Mouse (Mus musculus): ENCODE results near the gene Arid5b. TPM values are rescaled to one million over a fixed set of nuclear protein-coding genes. Genes with fewer than 3 reads are reported as not detected.

Arid5b gene
- polyA plus RNA-seq, 1 experiment from 2014 or later: 15.3 TPM

- H3K4me3 ChIP-seq (ENCODE audit: low read depth, low read length): no peak overlapping the region
- no peak for DNase-seq (ENCODE audit: low spot score)
- no peak overlapping the region for H3K9ac ChIP-seq (ENCODE audit: low read depth, low read length)
- ATAC-seq (replicated peaks; ENCODE audit: low FRiP score): no peak
- H3K27ac ChIP-seq (ENCODE audit: low read depth, low read length): no peak overlapping the region
- no peaks in the 10 kb centered on the region for H3K4me1 ChIP-seq (replicated peaks; ENCODE audit: control insufficient read depth, insufficient read depth, low read length)
- WGBS: 87% methylated on average over 12 of the region's 12 CpGs
- no peak overlapping the region for H3K4me2 ChIP-seq
- H3K36me3 ChIP-seq (ENCODE audit: control insufficient read depth, insufficient read depth, low read length): no peaks in the 10 kb centered on the region
- no peaks in the 10 kb centered on the region for H3K9me3 ChIP-seq (ENCODE audit: control insufficient read depth, low read length)
- H3K27me3 ChIP-seq (replicated peaks; ENCODE audit: control insufficient read depth, insufficient read depth, low read length): no peaks in the 10 kb centered on the region
Measured at GRCm38 (mm10) chr10:68074291-68074690, 204.2 kb downstream of the Arid5b start.

- Histone ChIP-seq H3K9ac (ENCODE audit: low read depth, low read length) (no peak overlapping the region), H3K4me3 (ENCODE audit: low read depth, low read length) (no peak overlapping the region), H3K27me3 (replicated peaks; ENCODE audit: control insufficient read depth, insufficient read depth, low read length) (no peaks in the 10 kb centered on the region), H3K4me1 (replicated peaks; ENCODE audit: control insufficient read depth, insufficient read depth, low read length) (no peaks in the 10 kb centered on the region), H3K27ac (ENCODE audit: low read depth, low read length) (no peak overlapping the region), H3K36me3 (ENCODE audit: control insufficient read depth, insufficient read depth, low read length) (no peaks in the 10 kb centered on the region), H3K4me2 (no peak overlapping the region), H3K9me3 (ENCODE audit: control insufficient read depth, low read length) (no peaks in the 10 kb centered on the region)
- WGBS: 80% methylated on average over 4 of the region's 4 CpGs
- no peak for DNase-seq (ENCODE audit: low spot score)
- no peak for ATAC-seq (replicated peaks; ENCODE audit: low FRiP score)
Measured at GRCm38 (mm10) chr10:68072626-68073025, 205.9 kb downstream of the Arid5b start.

- ATAC-seq (replicated peaks; ENCODE audit: low FRiP score) (no peak), DNase-seq (ENCODE audit: low spot score) (no peak)
- H3K36me3 ChIP-seq (ENCODE audit: control insufficient read depth, insufficient read depth, low read length): no peaks in the 10 kb centered on the region
- no peak overlapping the region for H3K4me3 ChIP-seq (ENCODE audit: low read depth, low read length)
- no peak overlapping the region for H3K27ac ChIP-seq (ENCODE audit: low read depth, low read length)
- WGBS: 77% methylated on average over 7 of the region's 7 CpGs
- H3K4me2 ChIP-seq: no peak overlapping the region
- H3K9ac ChIP-seq (ENCODE audit: low read depth, low read length): no peak overlapping the region
- no peaks in the 10 kb centered on the region for H3K9me3 ChIP-seq (ENCODE audit: control insufficient read depth, low read length)
- H3K27me3 ChIP-seq (replicated peaks; ENCODE audit: control insufficient read depth, insufficient read depth, low read length): no peaks in the 10 kb centered on the region
- H3K4me1 ChIP-seq (replicated peaks; ENCODE audit: control insufficient read depth, insufficient read depth, low read length): no peaks in the 10 kb centered on the region
Measured at GRCm38 (mm10) chr10:68071041-68071440, 207.5 kb downstream of the Arid5b start.

- H3K36me3 ChIP-seq (ENCODE audit: control insufficient read depth, insufficient read depth, low read length): no peaks in the 10 kb centered on the region
- no peak overlapping the region for H3K4me3 ChIP-seq (ENCODE audit: low read depth, low read length)
- ATAC-seq (replicated peaks; ENCODE audit: low FRiP score) (no peak), DNase-seq (ENCODE audit: low spot score) (no peak)
- H3K27ac ChIP-seq (ENCODE audit: low read depth, low read length): no peak overlapping the region
- 80% methylated on average over 8 of the region's 8 CpGs for WGBS
- no peaks in the 10 kb centered on the region for H3K9me3 ChIP-seq (ENCODE audit: control insufficient read depth, low read length)
- no peaks in the 10 kb centered on the region for H3K27me3 ChIP-seq (replicated peaks; ENCODE audit: control insufficient read depth, insufficient read depth, low read length)
- no peak overlapping the region for H3K9ac ChIP-seq (ENCODE audit: low read depth, low read length)
- no peaks in the 10 kb centered on the region for H3K4me1 ChIP-seq (replicated peaks; ENCODE audit: control insufficient read depth, insufficient read depth, low read length)
- no peak overlapping the region for H3K4me2 ChIP-seq
Measured at GRCm38 (mm10) chr10:68068426-68068825, 210.1 kb downstream of the Arid5b start.

GRCm38 (mm10) chr10:68067961-68068360 is 210.6 kb downstream of the Arid5b start:
- WGBS: 80% methylated on average over 5 of the region's 5 CpGs
- H3K4me2 ChIP-seq: no peak overlapping the region
- H3K27ac ChIP-seq (ENCODE audit: low read depth, low read length): no peak overlapping the region
- no peaks in the 10 kb centered on the region for H3K27me3 ChIP-seq (replicated peaks; ENCODE audit: control insufficient read depth, insufficient read depth, low read length)
- ATAC-seq (replicated peaks; ENCODE audit: low FRiP score) (no peak), DNase-seq (ENCODE audit: low spot score) (no peak)
- no peaks in the 10 kb centered on the region for H3K36me3 ChIP-seq (ENCODE audit: control insufficient read depth, insufficient read depth, low read length)
- H3K9me3 ChIP-seq (ENCODE audit: control insufficient read depth, low read length): no peaks in the 10 kb centered on the region
- H3K4me1 ChIP-seq (replicated peaks; ENCODE audit: control insufficient read depth, insufficient read depth, low read length): no peaks in the 10 kb centered on the region
- no peak overlapping the region for H3K9ac ChIP-seq (ENCODE audit: low read depth, low read length)
- H3K4me3 ChIP-seq (ENCODE audit: low read depth, low read length): no peak overlapping the region

- no peaks in the 10 kb centered on the region for H3K4me1 ChIP-seq (replicated peaks; ENCODE audit: control insufficient read depth, insufficient read depth, low read length)
- WGBS: 78% methylated on average over 5 of the region's 5 CpGs
- no peak for ATAC-seq (replicated peaks; ENCODE audit: low FRiP score)
- no peak for DNase-seq (ENCODE audit: low spot score)
- no peaks in the 10 kb centered on the region for H3K27me3 ChIP-seq (replicated peaks; ENCODE audit: control insufficient read depth, insufficient read depth, low read length)
- no peaks in the 10 kb centered on the region for H3K9me3 ChIP-seq (ENCODE audit: control insufficient read depth, low read length)
- no peaks in the 10 kb centered on the region for H3K36me3 ChIP-seq (ENCODE audit: control insufficient read depth, insufficient read depth, low read length)
- no peak overlapping the region for H3K4me3 ChIP-seq (ENCODE audit: low read depth, low read length)
- no peak overlapping the region for H3K4me2 ChIP-seq
- H3K9ac ChIP-seq (ENCODE audit: low read depth, low read length): no peak overlapping the region
- no peak overlapping the region for H3K27ac ChIP-seq (ENCODE audit: low read depth, low read length)
Measured at GRCm38 (mm10) chr10:68066173-68066572, 212.4 kb downstream of the Arid5b start.

- Histone ChIP-seq H3K36me3 (ENCODE audit: control insufficient read depth, insufficient read depth, low read length) (no peaks in the 10 kb centered on the region), H3K27me3 (replicated peaks; ENCODE audit: control insufficient read depth, insufficient read depth, low read length) (no peaks in the 10 kb centered on the region), H3K9me3 (ENCODE audit: control insufficient read depth, low read length) (no peaks in the 10 kb centered on the region), H3K4me1 (replicated peaks; ENCODE audit: control insufficient read depth, insufficient read depth, low read length) (no peaks in the 10 kb centered on the region), H3K4me3 (ENCODE audit: low read depth, low read length) (no peak overlapping the region), H3K4me2 (no peak overlapping the region), H3K9ac (ENCODE audit: low read depth, low read length) (no peak overlapping the region), H3K27ac (ENCODE audit: low read depth, low read length) (no peak overlapping the region)
- WGBS: 91% methylated on average over 10 of the region's 10 CpGs
- no peak for ATAC-seq (replicated peaks; ENCODE audit: low FRiP score)
- DNase-seq (ENCODE audit: low spot score): no peak
Measured at GRCm38 (mm10) chr10:68064571-68064970, 214.0 kb downstream of the Arid5b start.

- WGBS: 66% methylated on average over 8 of the region's 8 CpGs
- H3K4me2 ChIP-seq: no peak overlapping the region
- no peaks in the 10 kb centered on the region for H3K9me3 ChIP-seq (ENCODE audit: control insufficient read depth, low read length)
- no peaks in the 10 kb centered on the region for H3K27me3 ChIP-seq (replicated peaks; ENCODE audit: control insufficient read depth, insufficient read depth, low read length)
- no peak overlapping the region for H3K27ac ChIP-seq (ENCODE audit: low read depth, low read length)
- no peak for ATAC-seq (replicated peaks; ENCODE audit: low FRiP score)
- H3K36me3 ChIP-seq (ENCODE audit: control insufficient read depth, insufficient read depth, low read length): no peaks in the 10 kb centered on the region
- no peak overlapping the region for H3K4me3 ChIP-seq (ENCODE audit: low read depth, low read length)
- no peak for DNase-seq (ENCODE audit: low spot score)
- H3K4me1 ChIP-seq (replicated peaks; ENCODE audit: control insufficient read depth, insufficient read depth, low read length): no peaks in the 10 kb centered on the region
- H3K9ac ChIP-seq (ENCODE audit: low read depth, low read length): no peak overlapping the region
Measured at GRCm38 (mm10) chr10:68063806-68064545, 214.6 kb downstream of the Arid5b start.

GRCm38 (mm10) chr10:68061249-68061615 is 217.3 kb downstream of the Arid5b start:
- H3K9ac ChIP-seq (ENCODE audit: low read depth, low read length): no peak overlapping the region
- DNase-seq (ENCODE audit: low spot score) (no peak), ATAC-seq (replicated peaks; ENCODE audit: low FRiP score) (no peak)
- 80% methylated on average over 8 of the region's 8 CpGs for WGBS
- no peaks in the 10 kb centered on the region for H3K4me1 ChIP-seq (replicated peaks; ENCODE audit: control insufficient read depth, insufficient read depth, low read length)
- H3K4me3 ChIP-seq (ENCODE audit: low read depth, low read length): no peak overlapping the region
- no peak overlapping the region for H3K4me2 ChIP-seq
- H3K36me3 ChIP-seq (ENCODE audit: control insufficient read depth, insufficient read depth, low read length): no peaks in the 10 kb centered on the region
- no peaks in the 10 kb centered on the region for H3K9me3 ChIP-seq (ENCODE audit: control insufficient read depth, low read length)
- no peaks in the 10 kb centered on the region for H3K27me3 ChIP-seq (replicated peaks; ENCODE audit: control insufficient read depth, insufficient read depth, low read length)
- no peak overlapping the region for H3K27ac ChIP-seq (ENCODE audit: low read depth, low read length)
